Mouse (Mus musculus): ENCODE data around the gene Cdh24. TPM values are rescaled to one million over a fixed set of nuclear protein-coding genes. Genes with fewer than 3 reads are reported as not detected.

Cdh24 gene
- polyA plus RNA-seq, 1 experiment: 6.0 TPM

- H3K4me1 ChIP-seq (ENCODE audit: control insufficient read depth, insufficient read depth, low read length): peaks cover 2% of the 10 kb centered on the region
- H3K9ac ChIP-seq (ENCODE audit: low read depth, poor library complexity, severe bottlenecking): no peak overlapping the region
- TF ChIP-seq EP300 (IDR thresholded peaks at IDR 0.05; ENCODE audit: insufficient read depth, low read depth, low read length) (no peak), CTCF (IDR thresholded peaks at IDR 0.05; ENCODE audit: low read depth, low read length) (peak; percentile 70), POLR2A (IDR thresholded peaks at IDR 0.05; ENCODE audit: insufficient read depth, low read length) (no peak)
- H3K27me3 ChIP-seq (ENCODE audit: control insufficient read depth, insufficient read depth, low read length, poor library complexity, severe bottlenecking): no peaks in the 10 kb centered on the region
- no peaks in the 10 kb centered on the region for H3K36me3 ChIP-seq (ENCODE audit: control insufficient read depth, insufficient read depth, low read length, poor library complexity, severe bottlenecking)
- no peaks in the 10 kb centered on the region for H3K9me3 ChIP-seq (replicated peaks; ENCODE audit: control insufficient read depth, insufficient read depth, low read length, poor library complexity, severe bottlenecking)
- H3K27ac ChIP-seq (ENCODE audit: insufficient read depth, low read length): no peak overlapping the region
- no peak overlapping the region for H3K4me3 ChIP-seq (ENCODE audit: low read depth, low read length)
These were observed 57.4 kb downstream of the Cdh24 start for GRCm38 (mm10) chr14:54583681-54584338.

GRCm38 (mm10) chr14:54582536-54582935, 58.6 kb downstream of the Cdh24 start:
- Histone ChIP-seq H3K27ac (ENCODE audit: insufficient read depth, low read length) (no peak overlapping the region), H3K4me3 (ENCODE audit: low read depth, low read length) (no peak overlapping the region), H3K4me1 (ENCODE audit: control insufficient read depth, insufficient read depth, low read length) (peaks cover 2% of the 10 kb centered on the region), H3K27me3 (ENCODE audit: control insufficient read depth, insufficient read depth, low read length, poor library complexity, severe bottlenecking) (no peaks in the 10 kb centered on the region), H3K36me3 (ENCODE audit: control insufficient read depth, insufficient read depth, low read length, poor library complexity, severe bottlenecking) (no peaks in the 10 kb centered on the region), H3K9me3 (replicated peaks; ENCODE audit: control insufficient read depth, insufficient read depth, low read length, poor library complexity, severe bottlenecking) (no peaks in the 10 kb centered on the region), H3K9ac (ENCODE audit: low read depth, poor library complexity, severe bottlenecking) (no peak overlapping the region)
- TF ChIP-seq EP300 (IDR thresholded peaks at IDR 0.05; ENCODE audit: insufficient read depth, low read depth, low read length) (no peak), POLR2A (IDR thresholded peaks at IDR 0.05; ENCODE audit: insufficient read depth, low read length) (no peak), CTCF (IDR thresholded peaks at IDR 0.05; ENCODE audit: low read depth, low read length) (no peak)

Other genes starting within 250 kb of the Cdh24 start
- 46.6 and 47.7 TPM in 2 replicates for gene Slc7a7, start 223.6 kb downstream of the Cdh24 start, polyA plus RNA-seq (2011; ENCODE audit: insufficient read depth, insufficient read length, low read depth, missing spikeins)
- gene Mrpl52, start 214.5 kb downstream of the Cdh24 start, polyA plus RNA-seq (2011; ENCODE audit: insufficient read depth, insufficient read length, low read depth, missing spikeins): 114 and 115 TPM in 2 replicates
- gene Mmp14, start 209.8 kb downstream of the Cdh24 start, polyA plus RNA-seq (2011; ENCODE audit: insufficient read depth, insufficient read length, low read depth, missing spikeins): 50.4 and 60.7 TPM in 2 replicates
- gene Lrp10, start 177.2 kb downstream of the Cdh24 start, polyA plus RNA-seq (2011; ENCODE audit: insufficient read depth, insufficient read length, low read depth, missing spikeins): 22.9 and 25.8 TPM in 2 replicates
- gene Rem2, start 165.3 kb downstream of the Cdh24 start, polyA plus RNA-seq (2011; ENCODE audit: insufficient read depth, insufficient read length, low read depth, missing spikeins): 2.6 and 4.0 TPM in 2 replicates
- gene Prmt5, start 123.8 kb downstream of the Cdh24 start, polyA plus RNA-seq (2011; ENCODE audit: insufficient read depth, insufficient read length, low read depth, missing spikeins): 165 and 183 TPM in 2 replicates
- gene Haus4, start 86.7 kb downstream of the Cdh24 start, polyA plus RNA-seq (2011; ENCODE audit: insufficient read depth, insufficient read length, low read depth, missing spikeins): 68.6 and 72.3 TPM in 2 replicates
- 112 TPM in 2 replicates for gene Ajuba, start 63.8 kb downstream of the Cdh24 start, polyA plus RNA-seq (2011; ENCODE audit: insufficient read depth, insufficient read length, low read depth, missing spikeins)
- gene 4931414P19Rik, start 35.4 kb downstream of the Cdh24 start, polyA plus RNA-seq (2011; ENCODE audit: insufficient read depth, insufficient read length, low read depth, missing spikeins): 8.4 and 9.2 TPM in 2 replicates
- 206 and 225 TPM in 2 replicates for gene Psmb5, start 23.3 kb downstream of the Cdh24 start, polyA plus RNA-seq (2011; ENCODE audit: insufficient read depth, insufficient read length, low read depth, missing spikeins)
- 0.21 and 0.64 TPM in 2 replicates for gene Psmb11, start 19.9 kb downstream of the Cdh24 start, polyA plus RNA-seq (2011; ENCODE audit: insufficient read depth, insufficient read length, low read depth, missing spikeins)
- not detected in 2 replicates for gene Gm17606, start 412 bp downstream of the Cdh24 start, polyA plus RNA-seq (2011; ENCODE audit: insufficient read depth, insufficient read length, low read depth, missing spikeins)
- 25.9 and 26.4 TPM in 2 replicates for gene 1700123O20Rik, start 44.9 kb upstream of the Cdh24 start, polyA plus RNA-seq (2011; ENCODE audit: insufficient read depth, insufficient read length, low read depth, missing spikeins)
- gene Acin1, start 45.6 kb upstream of the Cdh24 start, polyA plus RNA-seq (2011; ENCODE audit: insufficient read depth, insufficient read length, low read depth, missing spikeins): 299 and 323 TPM in 2 replicates
- gene Gm29776, start 57.5 kb upstream of the Cdh24 start, polyA plus RNA-seq (2011; ENCODE audit: insufficient read depth, insufficient read length, low read depth, missing spikeins): 0.42 TPM in 1 of 2 replicates, not detected in the other
- not detected in 2 replicates for gene Cebpe, start 70.8 kb upstream of the Cdh24 start, polyA plus RNA-seq (2011; ENCODE audit: insufficient read depth, insufficient read length, low read depth, missing spikeins)
- 2.0 and 2.3 TPM in 2 replicates for gene Slc7a8, start 140.6 kb upstream of the Cdh24 start, polyA plus RNA-seq (2011; ENCODE audit: insufficient read depth, insufficient read length, low read depth, missing spikeins)
- gene Rnf212b, start 172.8 kb upstream of the Cdh24 start, polyA plus RNA-seq (2011; ENCODE audit: insufficient read depth, insufficient read length, low read depth, missing spikeins): 0.66 and 1.5 TPM in 2 replicates
- gene Homez, start 229.6 kb upstream of the Cdh24 start, polyA plus RNA-seq (2011; ENCODE audit: insufficient read depth, insufficient read length, low read depth, missing spikeins): 12.1 and 16.8 TPM in 2 replicates
- gene Ppp1r3e, start 236.2 kb upstream of the Cdh24 start, polyA plus RNA-seq (2011; ENCODE audit: insufficient read depth, insufficient read length, low read depth, missing spikeins): 4.2 and 6.3 TPM in 2 replicates
- gene Bcl2l2, start 242.0 kb upstream of the Cdh24 start, polyA plus RNA-seq (2011; ENCODE audit: insufficient read depth, insufficient read length, low read depth, missing spikeins): 25.0 and 26.8 TPM in 2 replicates
- not detected in 2 replicates for gene Gm20521, start 242.1 kb upstream of the Cdh24 start, polyA plus RNA-seq (2011; ENCODE audit: insufficient read depth, insufficient read length, low read depth, missing spikeins)

All from ES-Bruce4 (cell line).